Mouse (Mus musculus) midbrain, embryonic 16.5 days (tissue): ENCODE results near the gene Vwa8. TPM values are rescaled to one million over a fixed set of nuclear protein-coding genes. Genes with fewer than 3 reads are reported as not detected.
A peak's percentile ranks its signal among the peaks of the same experiment; 100 is the strongest.

Experiments used
- ATAC-seq: fragments of 200-750 bp; cut with Nextera tagmentation; 2 replicates; pipeline ENCODE4 v1.8.0; 2017; ENCODE audit warnings: moderate TSS enrichment
- H3K27ac ChIP-seq: fragments of 300-500 bp; sonication (generic); 2 replicates; pipeline ENCODE4 v1.5.1; 2014; ENCODE audit warnings: mild to moderate bottlenecking, low read length, mixed read lengths
- H3K27me3 ChIP-seq: fragments of 300-500 bp; sonication (generic); 2 replicates; pipeline ENCODE4 v1.6.1; 2014; ENCODE audit warnings: low read depth, low read length, mixed read lengths; ENCODE audit not compliant: control insufficient read depth, insufficient read depth
- H3K36me3 ChIP-seq: fragments of 300-500 bp; sonication (generic); 2 replicates; pipeline ENCODE4 v1.6.1; 2014; ENCODE audit warnings: mild to moderate bottlenecking, low read length, moderate library complexity, mixed read lengths; ENCODE audit not compliant: control insufficient read depth, insufficient read depth
- H3K4me1 ChIP-seq: fragments of 300-500 bp; sonication (generic); 2 replicates; pipeline ENCODE4 v1.6.1; 2014; ENCODE audit warnings: mild to moderate bottlenecking, low read length, mixed read lengths; ENCODE audit not compliant: control insufficient read depth, insufficient read depth
- H3K4me2 ChIP-seq: fragments of 300-500 bp; sonication (generic); 2 replicates; pipeline ENCODE4 v1.6.1; 2014; ENCODE audit warnings: mild to moderate bottlenecking, low read length, mixed read lengths
- H3K4me3 ChIP-seq: fragments of 300-500 bp; sonication (generic); 2 replicates; pipeline ENCODE4 v1.5.1; 2014; ENCODE audit warnings: low read depth, mild to moderate bottlenecking, low read length, moderate library complexity, mixed read lengths
- H3K9ac ChIP-seq: fragments of 300-500 bp; sonication (generic); 2 replicates; pipeline ENCODE4 v1.6.1; 2014; ENCODE audit warnings: low read depth, low read length, mixed read lengths
- H3K9me3 ChIP-seq: fragments of 300-500 bp; sonication (generic); replicated peaks from 2 replicates; pipeline ENCODE4 v1.6.1; 2014; ENCODE audit warnings: mild to moderate bottlenecking, low read length, mixed read lengths; ENCODE audit not compliant: control insufficient read depth, poor library complexity, severe bottlenecking
- WGBS: fragments of 180-500 bp; shearing (Covaris S2); extraction: QIAGEN DNeasy Blood & Tissue Kit; methylation state at CpG from one replicate; pipeline ENCODE4 v1.1.7; 2014; 5-methylcytosine and 5-hydroxymethylcytosine counted together
- polyA plus RNA-seq: library from polyadenylated mRNA; unstranded; fragments of >200 nt; fragmentation: Nextera tagmentation; extraction: Ambion mirVana; gene quantifications from 2 replicates; pipeline ENCODE4 v1.2.1, GENCODE M21; 2015

Gene Vwa8
- polyA plus RNA-seq, 1 experiment from 2014 or later = 7.3 TPM

GRCm38 (mm10) chr14:79074786-79075185 lies 225.9 kb downstream of the Vwa8 start:
- Histone ChIP-seq H3K4me2 (no peak overlapping the region), H3K9ac (no peak overlapping the region), H3K27me3 (no peaks in the 10 kb centered on the region), H3K4me1 (no peaks in the 10 kb centered on the region), H3K4me3 (no peak overlapping the region), H3K27ac (no peak overlapping the region), H3K9me3 (no peaks in the 10 kb centered on the region), H3K36me3 (no peaks in the 10 kb centered on the region)
- WGBS = 90% methylated on average over 8 of the region's 8 CpGs
- no peak for ATAC-seq

GRCm38 (mm10) chr14:79076560-79077300 lies 227.9 kb downstream of the Vwa8 start:
- ATAC-seq = no peak
- 88% methylated on average over 9 of the region's 9 CpGs for whole genome bisulfite sequencing

GRCm38 (mm10) chr14:79083573-79083972 lies 234.7 kb downstream of the Vwa8 start:
- 85% methylated on average over 7 of the region's 7 CpGs for WGBS
- Histone ChIP-seq H3K27me3 (no peaks in the 10 kb centered on the region), H3K4me1 (no peaks in the 10 kb centered on the region), H3K9me3 (no peaks in the 10 kb centered on the region), H3K36me3 (no peaks in the 10 kb centered on the region), H3K9ac (no peak overlapping the region), H3K27ac (no peak overlapping the region), H3K4me3 (no peak overlapping the region), H3K4me2 (no peak overlapping the region)
- ATAC-seq = no peak

More at GRCm38 (mm10) chr14:79076560-79077300, 227.9 kb downstream of the Vwa8 start:
- Histone ChIP-seq H3K9me3 (no peaks in the 10 kb centered on the region), H3K27me3 (no peaks in the 10 kb centered on the region), H3K4me3 (no peak overlapping the region), H3K36me3 (no peaks in the 10 kb centered on the region), H3K27ac (no peak overlapping the region), H3K4me2 (no peak overlapping the region), H3K9ac (no peak overlapping the region), H3K4me1 (no peaks in the 10 kb centered on the region)

DNA sequence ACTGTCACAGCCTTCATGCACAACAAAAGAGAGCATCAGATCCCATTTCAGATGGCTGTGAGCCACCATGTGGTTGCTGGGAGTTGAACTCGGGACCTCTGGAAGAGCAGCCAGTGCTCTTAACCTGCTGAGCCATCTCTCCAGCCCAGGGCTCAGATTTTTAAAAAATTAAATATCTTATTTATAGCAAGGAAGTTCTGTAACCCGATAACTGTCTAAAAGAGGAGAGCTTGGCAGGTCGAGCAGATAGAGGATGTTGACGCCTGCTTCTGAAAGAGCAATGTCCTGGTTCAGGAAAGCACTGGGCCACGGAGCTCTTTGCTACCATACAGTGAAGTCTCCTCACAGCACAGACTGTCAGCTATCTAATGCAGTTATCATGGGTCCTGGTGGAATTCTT lies 237.2 kb downstream of the Vwa8 start:
- ATAC-seq = no peak
- no peaks in the 10 kb centered on the region for H3K4me1 ChIP-seq
- no peaks in the 10 kb centered on the region for H3K27me3 ChIP-seq
- H3K9me3 ChIP-seq = no peaks in the 10 kb centered on the region
- H3K4me2 ChIP-seq = no peak overlapping the region
- WGBS = 86% methylated on average over 5 of the region's 5 CpGs
- no peaks in the 10 kb centered on the region for H3K36me3 ChIP-seq
- no peak overlapping the region for H3K4me3 ChIP-seq
- no peak overlapping the region for H3K27ac ChIP-seq
- H3K9ac ChIP-seq = no peak overlapping the region

- no peak overlapping the region for H3K9ac ChIP-seq
- 44% methylated on average over 2 of the region's 2 CpGs for WGBS
- no peak overlapping the region for H3K4me2 ChIP-seq
- no peaks in the 10 kb centered on the region for H3K27me3 ChIP-seq
- ATAC-seq = no peak
- peaks cover 4% of the 10 kb centered on the region; the same call in 1 of the 2 replicates for H3K9me3 ChIP-seq
- no peak overlapping the region for H3K27ac ChIP-seq
- no peaks in the 10 kb centered on the region for H3K4me1 ChIP-seq
- H3K4me3 ChIP-seq = no peak overlapping the region
- H3K36me3 ChIP-seq = peaks cover 5% of the 10 kb centered on the region
These were observed 240.6 kb downstream of the Vwa8 start for GRCm38 (mm10) chr14:79089464-79089863.

DNA sequence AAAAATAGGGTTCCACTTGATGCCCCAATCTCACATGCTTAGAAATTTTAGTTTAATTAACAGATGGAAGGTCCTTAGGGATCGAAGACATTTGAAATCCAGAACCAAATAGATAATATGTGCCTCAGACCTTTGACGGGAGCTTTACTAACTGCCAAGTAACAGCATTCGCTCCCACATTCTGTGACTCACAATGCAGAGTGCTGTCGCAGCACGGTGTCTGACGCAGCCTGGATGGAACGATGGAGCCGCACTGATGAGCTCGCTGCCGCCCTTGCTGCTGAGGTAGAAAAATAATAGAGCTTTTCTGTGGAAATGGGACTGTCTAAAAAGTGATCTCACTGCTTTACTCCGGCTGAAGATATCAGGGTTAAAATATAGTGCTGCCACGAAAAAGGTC lies 248.3 kb downstream of the Vwa8 start:
- no peaks in the 10 kb centered on the region for H3K27me3 ChIP-seq
- no peak overlapping the region for H3K27ac ChIP-seq
- peaks cover 13% of the 10 kb centered on the region for H3K36me3 ChIP-seq
- no peak overlapping the region for H3K4me3 ChIP-seq
- WGBS = 93% methylated on average over 12 of the region's 12 CpGs
- no peak for ATAC-seq
- H3K4me2 ChIP-seq = no peak overlapping the region
- no peak overlapping the region for H3K9ac ChIP-seq
- H3K4me1 ChIP-seq = no peaks in the 10 kb centered on the region
- peaks cover 7% of the 10 kb centered on the region; the same call in 1 of the 2 replicates for H3K9me3 ChIP-seq

DNA sequence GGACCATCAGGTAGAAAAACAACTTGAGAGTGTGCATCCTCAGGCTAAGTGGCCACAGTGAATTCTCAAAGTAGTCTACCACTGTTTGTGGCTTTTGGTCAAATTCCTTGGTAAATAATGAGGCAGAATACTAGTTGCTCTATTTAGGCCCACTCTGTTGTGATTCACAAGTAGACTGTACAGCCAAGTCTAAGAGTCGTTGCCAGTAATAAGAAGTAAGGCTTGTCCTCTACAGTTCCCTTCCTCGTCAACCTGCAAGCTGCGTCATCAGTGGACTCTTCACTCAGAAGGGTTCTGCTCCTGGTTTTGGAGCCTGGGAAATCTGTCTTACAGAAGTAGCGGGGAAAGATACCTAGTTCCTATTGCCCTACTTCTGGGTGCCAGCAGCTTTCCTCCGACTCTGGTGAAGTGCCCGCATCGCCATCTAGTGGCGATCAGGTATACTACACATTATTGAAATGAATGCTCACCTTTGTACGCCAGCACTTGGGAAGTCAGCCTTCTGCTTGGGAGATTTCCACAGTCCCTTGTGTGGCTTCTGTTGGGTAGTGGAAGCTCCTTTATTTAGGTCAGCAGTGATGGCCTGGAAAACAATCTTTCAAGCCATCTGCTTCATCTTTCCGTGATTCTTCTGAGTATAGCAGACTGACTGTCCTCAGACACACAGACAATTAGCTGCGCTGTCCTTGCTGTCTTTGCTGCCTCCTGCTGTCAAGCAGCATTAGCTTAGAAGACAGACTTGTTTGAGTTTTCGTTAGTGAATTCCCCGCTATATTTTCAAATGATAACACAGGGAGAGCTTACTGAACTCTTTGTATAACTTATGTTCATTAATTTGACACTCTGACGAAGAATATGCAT lies 258.0 kb downstream of the Vwa8 start:
- peak overlapping the region; percentile 46 for H3K4me2 ChIP-seq
- no peak overlapping the region for H3K27ac ChIP-seq
- WGBS = 24% methylated on average over 14 of the region's 14 CpGs
- ATAC-seq = peak; percentile 80
- H3K36me3 ChIP-seq = no peaks in the 10 kb centered on the region
- no peak overlapping the region for H3K9ac ChIP-seq
- H3K27me3 ChIP-seq = no peaks in the 10 kb centered on the region
- no peaks in the 10 kb centered on the region for H3K9me3 ChIP-seq
- H3K4me1 ChIP-seq = peaks cover 2% of the 10 kb centered on the region; the same call in 1 of the 2 replicates
- H3K4me3 ChIP-seq = no peak overlapping the region; the same call in 1 of the 2 replicates

DNA sequence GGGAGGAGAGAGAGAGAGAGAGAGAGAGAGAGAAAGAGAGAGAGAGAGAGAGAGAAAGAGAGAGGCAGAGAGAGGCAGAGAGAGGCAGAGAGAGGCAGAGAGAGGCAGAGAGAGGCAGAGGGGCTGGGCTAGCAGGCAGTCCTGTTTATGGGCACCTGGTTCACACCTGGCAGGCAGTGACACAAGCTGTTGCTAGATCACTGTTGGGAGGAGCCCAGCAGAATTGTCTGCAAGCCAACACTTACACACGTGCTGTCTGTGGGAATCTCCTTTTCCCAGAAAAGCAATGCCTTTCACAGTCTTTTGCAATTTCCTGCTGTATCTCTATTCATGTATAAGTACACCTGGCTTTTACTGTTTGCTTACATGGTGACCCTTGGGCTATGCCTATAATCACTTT lies 260.5 kb downstream of the Vwa8 start:
- Histone ChIP-seq H3K27me3 (no peaks in the 10 kb centered on the region), H3K27ac (no peak overlapping the region), H3K4me3 (no peak overlapping the region), H3K9ac (no peak overlapping the region), H3K36me3 (no peaks in the 10 kb centered on the region), H3K4me2 (no peak overlapping the region), H3K4me1 (peaks cover 2% of the 10 kb centered on the region; the same call in 1 of the 2 replicates), H3K9me3 (no peaks in the 10 kb centered on the region)
- 58% methylated on average over 1 of the region's 1 CpGs for WGBS
- no peak for ATAC-seq

DNA sequence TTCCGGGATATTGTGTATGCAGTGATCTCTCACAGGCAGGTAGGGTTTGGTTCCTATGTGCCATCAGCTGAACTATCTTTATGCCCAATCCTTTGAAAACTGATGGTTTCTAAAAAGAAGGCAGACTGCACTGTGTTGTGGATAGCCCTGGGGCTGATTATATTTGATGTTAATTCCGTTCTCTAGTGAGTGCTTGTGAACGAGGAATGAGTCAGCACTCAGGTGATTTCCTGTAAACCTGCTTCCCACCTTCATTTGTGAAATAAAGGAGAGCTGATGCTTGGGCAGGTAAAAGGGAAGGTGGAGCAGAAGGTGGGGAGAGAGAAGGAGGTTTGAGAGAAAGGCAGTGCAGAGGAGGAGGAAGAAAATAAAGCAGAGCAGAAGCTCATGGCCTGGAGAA lies 261.2 kb downstream of the Vwa8 start:
- Histone ChIP-seq H3K9me3 (no peaks in the 10 kb centered on the region), H3K4me1 (peaks cover 2% of the 10 kb centered on the region; the same call in 1 of the 2 replicates), H3K4me3 (no peak overlapping the region), H3K27ac (no peak overlapping the region), H3K9ac (no peak overlapping the region), H3K27me3 (no peaks in the 10 kb centered on the region), H3K36me3 (no peaks in the 10 kb centered on the region), H3K4me2 (no peak overlapping the region)
- 61% methylated on average over 3 of the region's 3 CpGs for WGBS
- no peak for ATAC-seq
